Mouse (Mus musculus) cerebellum, adult 2 months (tissue): Measurements from ENCODE around the gene Gsg1. TPM values are rescaled to one million over a fixed set of nuclear protein-coding genes. Genes with fewer than 3 reads are reported as not detected.
A peak's percentile ranks its signal among the peaks of the same experiment; 100 is the strongest.

Experiments used
- DNase-seq, 2 experiments: peaks; one replicate each; pipeline ENCODE4 v3.0.0; 2021
- H3K27ac ChIP-seq: fragments of 200-500 bp; 2 replicates; pipeline ENCODE4 v1.5.1; 2012; ENCODE audit warnings: low read length, control low read depth, inconsistent platforms; ENCODE audit not compliant: insufficient read depth
- H3K27me3 ChIP-seq: fragments of 200-500 bp; 2 replicates; pipeline ENCODE4 v1.6.1; 2012; ENCODE audit warnings: inconsistent platforms, mild to moderate bottlenecking, low read length, moderate library complexity; ENCODE audit not compliant: control insufficient read depth, insufficient read depth
- H3K4me1 ChIP-seq: fragments of 200-500 bp; 2 replicates; pipeline ENCODE4 v1.6.1; 2011; ENCODE audit warnings: low read length; ENCODE audit not compliant: control insufficient read depth, insufficient read depth
- H3K4me3 ChIP-seq: fragments of 200-500 bp; replicated peaks from 2 replicates; pipeline ENCODE3; 2011; ENCODE audit warnings: mild to moderate bottlenecking, low read depth, low read length, control low read depth; ENCODE audit not compliant: insufficient read depth
- CTCF ChIP-seq: fragments of 200-500 bp; IDR thresholded peaks from 2 replicates; pipeline ENCODE4 v1.5.1; 2011; ENCODE audit warnings: low read depth, mild to moderate bottlenecking, control low read depth, low read length, moderate library complexity, borderline replicate concordance; ENCODE audit not compliant: insufficient read depth
- POLR2A ChIP-seq: fragments of 200-500 bp; IDR thresholded peaks from 2 replicates; pipeline ENCODE4 v1.6.1; 2011; ENCODE audit warnings: low read length, control low read depth, borderline replicate concordance; ENCODE audit not compliant: insufficient read depth
- WGBS: fragments of 180-500 bp; shearing (Covaris S2); methylation state at CpG from one replicate; pipeline ENCODE4 v1.1.7; 2018; 5-methylcytosine and 5-hydroxymethylcytosine counted together
- polyA plus RNA-seq: library from polyadenylated mRNA; depleted of rRNA; stranded (reverse); fragments of >200 nt; gene quantifications from 2 replicates; pipeline ENCODE4 v1.2.3, GENCODE M21; 2012

Gsg1 gene
- polyA plus RNA-seq, 1 experiment: 0.13 TPM

DNA sequence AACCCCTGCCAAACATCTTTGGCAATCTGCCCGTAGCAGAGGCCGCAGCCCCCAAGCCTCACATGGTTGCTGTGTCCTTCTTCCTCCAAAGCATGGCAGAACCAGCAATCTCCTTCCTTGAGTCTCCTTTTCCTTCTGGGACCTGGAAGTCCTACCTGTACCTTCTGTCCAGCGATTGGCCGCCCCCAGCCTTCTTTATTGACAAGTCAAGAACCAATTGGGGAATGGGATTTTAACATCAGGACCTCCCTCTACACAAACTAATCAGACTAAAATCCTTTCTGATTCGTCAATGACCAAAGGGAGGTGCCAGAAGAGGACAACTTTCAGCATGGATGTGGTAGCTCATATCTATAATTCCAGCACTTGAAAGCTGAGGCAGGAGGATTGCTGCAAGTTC lies 34.2 kb downstream of the Gsg1 start:
- Histone ChIP-seq H3K4me3 (no peak overlapping the region), H3K4me1 (no peaks in the 10 kb centered on the region), H3K27me3 (no peaks in the 10 kb centered on the region), H3K27ac (no peak overlapping the region)
- no peak for DNase-seq
- TF ChIP-seq POLR2A (no peak), CTCF (no peak)
- 59% methylated on average over 5 of the region's 5 CpGs for WGBS

DNA sequence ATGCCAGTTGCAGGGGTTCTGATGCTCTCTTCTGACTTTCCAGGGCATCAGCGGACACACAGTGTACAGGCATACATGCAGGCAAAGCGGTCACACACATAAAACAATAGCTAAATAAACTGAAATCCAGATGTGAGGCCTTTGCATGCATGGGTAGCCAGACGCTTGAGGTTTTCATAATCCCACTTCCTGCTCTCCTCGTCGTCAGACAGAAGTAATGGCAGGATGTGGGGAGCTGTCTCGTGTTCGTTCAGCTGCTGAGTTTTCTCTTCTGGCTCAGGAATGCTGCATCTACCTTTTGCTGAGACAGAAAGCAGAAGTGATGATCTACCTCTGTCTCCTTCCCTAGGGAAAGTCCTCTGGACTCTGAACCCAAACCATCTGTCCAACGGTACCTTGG lies 35.8 kb downstream of the Gsg1 start:
- TF ChIP-seq CTCF (no peak), POLR2A (no peak)
- 79% methylated on average over 8 of the region's 8 CpGs for WGBS
- DNase-seq: no peak
- Histone ChIP-seq H3K4me3 (no peak overlapping the region), H3K27me3 (no peaks in the 10 kb centered on the region), H3K27ac (no peak overlapping the region), H3K4me1 (no peaks in the 10 kb centered on the region)

DNA sequence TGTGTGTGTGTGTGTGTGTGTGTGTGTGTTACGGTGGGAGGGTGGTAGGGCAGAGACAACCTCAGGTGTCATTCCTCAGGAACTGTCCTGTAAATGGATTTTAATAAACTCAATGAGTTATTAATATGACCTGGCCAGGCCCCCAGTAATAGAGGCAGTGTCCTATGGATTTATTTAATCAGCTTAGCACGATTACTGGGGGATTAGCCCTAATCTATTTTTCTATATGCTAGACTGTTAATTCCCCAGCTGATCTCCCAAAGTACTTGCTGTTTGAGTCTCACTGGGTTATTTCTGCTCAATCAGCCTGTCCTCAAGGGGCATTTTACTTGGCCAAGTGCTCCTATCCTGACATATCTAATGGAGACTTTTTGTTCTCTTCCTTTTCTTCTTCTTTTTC lies 41.5 kb downstream of the Gsg1 start:
- Histone ChIP-seq H3K4me1 (no peaks in the 10 kb centered on the region), H3K27ac (no peak overlapping the region), H3K4me3 (no peak overlapping the region), H3K27me3 (no peaks in the 10 kb centered on the region)
- TF ChIP-seq POLR2A (no peak), CTCF (no peak)
- no peak for DNase-seq
- 78% methylated on average over 2 of the region's 2 CpGs for WGBS

DNA sequence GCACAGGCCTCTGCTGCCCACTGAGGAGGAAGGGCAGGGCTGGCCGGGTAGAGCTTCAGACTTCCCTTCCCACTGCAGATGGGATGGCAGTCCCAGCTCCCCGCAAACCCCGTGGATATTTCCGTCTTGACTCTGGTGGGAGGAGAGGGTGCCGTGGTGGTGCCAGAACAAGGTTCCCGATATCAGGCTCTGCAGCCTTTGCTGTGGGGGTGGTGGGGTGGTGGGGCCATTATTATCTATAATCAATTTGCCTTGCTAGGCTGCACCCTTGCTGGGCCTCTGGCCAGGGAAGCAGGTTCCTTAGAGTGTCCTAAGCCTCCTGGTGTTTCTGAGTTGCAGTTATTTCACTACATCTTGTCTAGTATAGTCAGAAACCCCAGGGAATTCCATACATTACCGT lies 43.0 kb downstream of the Gsg1 start:
- 53% methylated on average over 7 of the region's 7 CpGs for WGBS
- Histone ChIP-seq H3K4me3 (no peak overlapping the region), H3K4me1 (no peaks in the 10 kb centered on the region), H3K27me3 (no peaks in the 10 kb centered on the region), H3K27ac (no peak overlapping the region)
- no peak for TF ChIP-seq CTCF
- no peak for TF ChIP-seq POLR2A
- DNase-seq: no peak

DNA sequence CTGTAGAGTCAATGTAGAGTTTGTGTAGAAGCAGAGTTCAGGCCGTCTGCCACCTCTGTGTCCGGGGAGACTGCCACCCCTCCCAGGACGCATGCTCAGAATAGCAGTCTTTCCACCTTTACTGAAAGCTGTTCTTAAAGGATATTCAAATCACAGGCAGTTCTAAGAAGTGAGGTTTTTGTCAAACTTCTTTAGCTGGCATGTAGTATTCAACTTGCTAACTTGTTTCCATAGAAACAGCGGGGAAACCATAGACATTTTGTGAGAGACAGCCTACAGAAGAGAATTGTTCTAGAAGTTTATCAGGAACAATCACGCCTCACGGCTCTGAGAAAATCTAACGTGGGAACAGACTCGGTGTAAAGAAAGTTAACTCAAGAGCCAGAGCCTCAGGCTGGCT lies 47.2 kb downstream of the Gsg1 start:
- TF ChIP-seq CTCF: no peak
- no peak for TF ChIP-seq POLR2A
- Histone ChIP-seq H3K27ac (no peak overlapping the region), H3K4me1 (no peaks in the 10 kb centered on the region), H3K27me3 (no peaks in the 10 kb centered on the region), H3K4me3 (no peak overlapping the region)
- WGBS: 69% methylated on average over 8 of the region's 8 CpGs
- no peak for DNase-seq

DNA sequence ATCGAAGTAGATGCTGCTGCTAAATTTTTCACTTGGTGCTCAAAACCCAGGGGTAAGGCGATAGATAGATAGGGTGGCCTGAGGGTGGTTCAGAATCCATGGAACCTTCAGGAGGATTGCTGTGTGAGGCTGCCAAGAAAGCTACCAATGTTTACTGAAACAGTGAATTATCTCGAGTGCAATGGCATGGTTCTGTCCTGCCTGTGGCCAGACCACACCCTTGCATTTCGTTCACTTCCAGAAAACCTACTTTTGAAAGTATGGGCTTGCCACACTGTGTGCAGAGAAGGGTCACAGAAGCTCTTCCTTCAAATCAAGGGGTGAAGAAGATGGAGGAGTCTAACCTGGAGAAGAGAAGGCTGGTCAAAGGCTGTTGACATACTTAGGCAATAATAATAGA lies 48.3 kb downstream of the Gsg1 start:
- H3K4me1 ChIP-seq: no peaks in the 10 kb centered on the region
- no peaks in the 10 kb centered on the region for H3K27me3 ChIP-seq
- H3K27ac ChIP-seq: no peak overlapping the region
- no peak for DNase-seq
- TF ChIP-seq CTCF (no peak), POLR2A (no peak)
- 79% methylated on average over 4 of the region's 4 CpGs for WGBS
- no peak overlapping the region for H3K4me3 ChIP-seq

DNA sequence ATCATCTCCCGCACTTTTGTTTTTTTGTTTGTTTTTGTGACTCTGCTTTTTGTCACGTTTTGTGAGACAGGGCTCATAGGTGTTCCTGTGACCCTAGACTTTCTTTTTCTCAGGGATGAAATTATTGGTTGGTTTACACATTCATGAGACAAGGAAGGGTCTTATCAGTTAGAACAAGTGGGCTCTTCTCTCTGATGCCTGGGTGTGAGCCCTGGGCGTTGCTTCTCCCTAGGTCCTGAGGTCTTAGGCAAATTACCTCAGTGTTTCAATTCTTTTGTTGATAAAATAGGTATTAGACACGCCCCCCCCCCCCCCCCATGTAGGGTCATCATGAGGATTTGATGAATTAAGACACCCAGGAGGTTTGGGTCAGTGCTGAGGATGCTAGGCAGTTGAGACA lies 49.3 kb downstream of the Gsg1 start:
- Histone ChIP-seq H3K27me3 (no peaks in the 10 kb centered on the region), H3K4me1 (no peaks in the 10 kb centered on the region), H3K4me3 (no peak overlapping the region), H3K27ac (no peak overlapping the region)
- DNase-seq: no peak
- WGBS: 71% methylated on average over 4 of the region's 4 CpGs
- TF ChIP-seq POLR2A: no peak
- no peak for TF ChIP-seq CTCF

DNA sequence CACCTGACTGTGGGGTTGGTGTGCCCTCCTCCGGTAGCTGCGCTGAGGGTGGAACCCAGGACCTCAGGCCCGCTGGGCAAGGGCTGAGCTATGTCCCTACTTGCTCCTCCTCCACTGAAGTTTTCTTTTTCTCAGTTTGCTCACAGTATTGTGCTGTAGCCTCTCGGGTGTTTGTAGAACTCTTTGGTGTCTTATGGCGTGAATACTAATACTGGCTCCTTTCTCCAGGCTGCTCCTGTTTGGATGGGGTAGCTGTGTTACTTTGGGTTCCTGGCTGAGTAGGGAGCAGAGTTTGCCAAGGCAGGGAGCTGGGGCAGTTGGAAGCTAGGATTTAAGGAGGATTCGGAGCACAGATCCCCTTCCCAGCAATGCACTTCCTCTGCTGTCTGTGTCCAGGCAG lies 50.4 kb downstream of the Gsg1 start:
- 59% methylated on average over 6 of the region's 6 CpGs for WGBS
- no peak overlapping the region for H3K27ac ChIP-seq
- H3K4me3 ChIP-seq: no peak overlapping the region
- H3K4me1 ChIP-seq: no peaks in the 10 kb centered on the region
- peak; percentile 16 to 54 for DNase-seq
- H3K27me3 ChIP-seq: no peaks in the 10 kb centered on the region
- TF ChIP-seq CTCF (no peak), POLR2A (no peak)
